Mouse (Mus musculus): ENCODE measurements around the gene F10. TPM values are rescaled to one million over a fixed set of nuclear protein-coding genes. Genes with fewer than 3 reads are reported as not detected.

The F10 gene
- polyA plus RNA-seq, 1 experiment from 2014 or later: 0.96 TPM

- H3K4me3 ChIP-seq (ENCODE audit: control insufficient read depth in 1 of 2, insufficient read depth in 1 of 2, low read depth in 1 of 2, low read length in 2 of 2): no peak overlapping the region
- H3K9me3 ChIP-seq (ENCODE audit: control insufficient read depth, low read length): no peaks in the 10 kb centered on the region
- H3K36me3 ChIP-seq (ENCODE audit: control insufficient read depth, insufficient read depth, low read length): peaks cover 6% of the 10 kb centered on the region; the same call in 1 of the 2 replicates
- peaks cover 14 to 15% of the 10 kb centered on the region in 2 experiments; a peak in 3 of 4 replicates for H3K4me1 ChIP-seq (ENCODE audit: control insufficient read depth in 2 of 2, insufficient read depth in 2 of 2, low read length in 2 of 2)
- H3K27ac ChIP-seq (replicated peaks in 1 of 2; ENCODE audit: control insufficient read depth in 1 of 2, insufficient read depth in 1 of 2, low read depth in 2 of 2, low read length in 2 of 2): no peak overlapping the region
- no peak overlapping the region for H3K4me2 ChIP-seq (ENCODE audit: low read length)
- no peaks in the 10 kb centered on the region for H3K27me3 ChIP-seq (ENCODE audit: control insufficient read depth, insufficient read depth, low read length)
- no peak overlapping the region for H3K9ac ChIP-seq (ENCODE audit: low read length)
- 67% methylated on average over 8 of the region's 8 CpGs for WGBS
- no peak for ATAC-seq (ENCODE audit: insufficient number of reproducible peaks, insufficient read depth, low FRiP score, low read depth)
These were observed 38.8 kb upstream of the F10 start for GRCm38 (mm10) chr8:12998331-12998730.

- peaks cover 14 to 15% of the 10 kb centered on the region in 2 experiments; a peak in 3 of 4 replicates for H3K4me1 ChIP-seq (ENCODE audit: control insufficient read depth in 2 of 2, insufficient read depth in 2 of 2, low read length in 2 of 2)
- H3K36me3 ChIP-seq (ENCODE audit: control insufficient read depth, insufficient read depth, low read length): peaks cover 12% of the 10 kb centered on the region; the same call in 1 of the 2 replicates
- no peak overlapping the region for H3K4me3 ChIP-seq (ENCODE audit: control insufficient read depth in 1 of 2, insufficient read depth in 1 of 2, low read depth in 1 of 2, low read length in 2 of 2)
- WGBS: 68% methylated on average over 9 of the region's 9 CpGs
- H3K9ac ChIP-seq (ENCODE audit: low read length): no peak overlapping the region
- no peak overlapping the region for H3K4me2 ChIP-seq (ENCODE audit: low read length)
- H3K27me3 ChIP-seq (ENCODE audit: control insufficient read depth, insufficient read depth, low read length): no peaks in the 10 kb centered on the region
- H3K9me3 ChIP-seq (ENCODE audit: control insufficient read depth, low read length): no peaks in the 10 kb centered on the region
- no peak for ATAC-seq (ENCODE audit: insufficient number of reproducible peaks, insufficient read depth, low FRiP score, low read depth)
- no peak overlapping the region for H3K27ac ChIP-seq (replicated peaks in 1 of 2; ENCODE audit: control insufficient read depth in 1 of 2, insufficient read depth in 1 of 2, low read depth in 2 of 2, low read length in 2 of 2)
These were observed 37.3 kb upstream of the F10 start for GRCm38 (mm10) chr8:12999793-13000192.

DNA sequence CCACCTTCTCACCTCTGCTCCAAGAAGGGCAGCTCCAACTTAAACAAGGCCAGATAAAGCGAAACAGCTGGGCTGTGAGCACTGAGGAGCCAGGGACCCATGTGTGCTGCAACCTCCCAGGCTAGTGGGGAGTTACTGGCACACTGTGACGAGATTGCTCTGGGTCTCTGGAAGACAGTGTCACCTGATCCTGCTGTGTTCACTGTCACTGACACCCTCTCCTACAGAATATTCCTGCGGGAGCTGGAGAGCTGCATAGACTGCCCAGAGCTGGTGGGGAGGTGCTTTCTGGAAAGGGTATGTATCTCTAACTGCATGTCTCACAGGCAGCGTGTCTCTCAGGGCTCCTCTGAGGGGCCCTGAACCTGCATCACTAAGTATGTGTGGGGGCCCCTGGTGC is 29.6 kb upstream of the F10 start:
- ATAC-seq (ENCODE audit: insufficient number of reproducible peaks, insufficient read depth, low FRiP score, low read depth): peak; percentile 36; the same call in 1 of the 2 replicates

DNA sequence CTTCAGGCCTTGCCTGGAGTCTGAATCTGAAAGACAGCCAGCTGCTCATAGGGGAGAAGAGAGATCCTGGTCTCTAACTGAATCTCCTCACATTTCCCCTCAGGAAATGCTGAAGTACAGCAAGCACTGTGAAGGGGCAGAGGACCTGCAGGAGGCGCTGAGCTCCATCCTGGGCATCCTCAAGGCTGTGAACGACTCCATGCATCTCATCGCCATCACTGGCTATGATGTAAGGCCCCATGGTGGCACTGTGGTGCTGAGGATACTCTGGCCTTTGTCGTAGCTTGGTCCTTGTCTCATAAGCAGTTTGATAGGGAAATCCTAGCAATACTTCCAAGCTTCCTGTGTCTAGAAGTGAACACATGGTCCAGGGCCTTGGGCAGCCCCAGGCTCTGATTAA is 26.8 kb upstream of the F10 start:
- Histone ChIP-seq H3K36me3 (ENCODE audit: control insufficient read depth, insufficient read depth, low read length) (peaks cover 19% of the 10 kb centered on the region), H3K4me2 (ENCODE audit: low read length) (no peak overlapping the region), H3K4me3 (ENCODE audit: control insufficient read depth in 1 of 2, insufficient read depth in 1 of 2, low read depth in 1 of 2, low read length in 2 of 2) (no peak overlapping the region), H3K27ac (replicated peaks in 1 of 2; ENCODE audit: control insufficient read depth in 1 of 2, insufficient read depth in 1 of 2, low read depth in 2 of 2, low read length in 2 of 2) (no peak overlapping the region), H3K27me3 (ENCODE audit: control insufficient read depth, insufficient read depth, low read length) (no peaks in the 10 kb centered on the region), H3K9ac (ENCODE audit: low read length) (no peak overlapping the region), H3K9me3 (ENCODE audit: control insufficient read depth, low read length) (0 out of 2 replicates have a peak, but pooled peaks cover 8% of the 10 kb centered on the region), H3K4me1 (ENCODE audit: control insufficient read depth in 2 of 2, insufficient read depth in 2 of 2, low read length in 2 of 2) (peaks cover 2 to 5% of the 10 kb centered on the region in 2 experiments; a peak in 2 of 4 replicates)
- 40% methylated on average over 4 of the region's 4 CpGs for WGBS
- no peak for ATAC-seq (ENCODE audit: insufficient number of reproducible peaks, insufficient read depth, low FRiP score, low read depth)

More for the DNA sequence above, 29.6 kb upstream of the F10 start:
- H3K4me3 ChIP-seq (ENCODE audit: control insufficient read depth in 1 of 2, insufficient read depth in 1 of 2, low read depth in 1 of 2, low read length in 2 of 2): no peak overlapping the region
- peak overlapping the region; percentile 15 to 19; a peak in 1 of 4 replicates for H3K27ac ChIP-seq (replicated peaks in 1 of 2; ENCODE audit: control insufficient read depth in 1 of 2, insufficient read depth in 1 of 2, low read depth in 2 of 2, low read length in 2 of 2)
- H3K9me3 ChIP-seq (ENCODE audit: control insufficient read depth, low read length): 0 out of 2 replicates have a peak, but pooled peaks cover 8% of the 10 kb centered on the region
- peaks cover 2 to 5% of the 10 kb centered on the region in 2 experiments; a peak in 2 of 4 replicates for H3K4me1 ChIP-seq (ENCODE audit: control insufficient read depth in 2 of 2, insufficient read depth in 2 of 2, low read length in 2 of 2)
- no peak overlapping the region for H3K4me2 ChIP-seq (ENCODE audit: low read length)
- 42% methylated on average over 4 of the region's 4 CpGs for WGBS
- H3K36me3 ChIP-seq (ENCODE audit: control insufficient read depth, insufficient read depth, low read length): peaks cover 27% of the 10 kb centered on the region
- H3K9ac ChIP-seq (ENCODE audit: low read length): no peak overlapping the region
- H3K27me3 ChIP-seq (ENCODE audit: control insufficient read depth, insufficient read depth, low read length): no peaks in the 10 kb centered on the region

DNA sequence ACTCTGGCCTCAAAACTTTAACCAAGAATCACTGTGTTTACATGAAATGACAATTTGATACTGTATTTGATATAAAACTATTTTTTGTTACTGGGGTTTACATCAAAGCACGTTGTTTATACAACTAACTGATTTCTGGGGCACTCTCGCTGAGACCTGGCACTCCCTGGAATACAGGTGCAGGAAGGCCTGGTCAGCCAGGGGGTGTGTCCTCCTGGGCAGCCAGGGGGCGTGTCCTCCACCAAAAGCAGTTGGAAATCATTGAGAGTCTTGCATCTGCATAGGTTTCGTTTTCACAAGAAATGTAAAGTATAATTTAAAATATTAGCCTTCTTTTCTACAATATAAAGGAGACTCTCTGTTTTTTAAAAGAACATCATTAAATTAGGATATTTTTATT is 17.5 kb upstream of the F10 start:
- 66% methylated on average over 4 of the region's 4 CpGs for WGBS
- no peak overlapping the region for H3K9ac ChIP-seq (ENCODE audit: low read length)
- H3K4me3 ChIP-seq (ENCODE audit: control insufficient read depth in 1 of 2, insufficient read depth in 1 of 2, low read depth in 1 of 2, low read length in 2 of 2): no peak overlapping the region

GRCm38 (mm10) chr8:13021830-13022229 is 15.3 kb upstream of the F10 start:
- H3K4me1 ChIP-seq (ENCODE audit: control insufficient read depth in 2 of 2, insufficient read depth in 2 of 2, low read length in 2 of 2): no peaks in the 10 kb centered on the region
- H3K9me3 ChIP-seq (ENCODE audit: control insufficient read depth, low read length): no peaks in the 10 kb centered on the region
- no peak overlapping the region for H3K4me2 ChIP-seq (ENCODE audit: low read length)
- H3K36me3 ChIP-seq (ENCODE audit: control insufficient read depth, insufficient read depth, low read length): 0 out of 2 replicates have a peak, but pooled peaks cover 4% of the 10 kb centered on the region
- H3K4me3 ChIP-seq (ENCODE audit: control insufficient read depth in 1 of 2, insufficient read depth in 1 of 2, low read depth in 1 of 2, low read length in 2 of 2): no peak overlapping the region
- no peak for ATAC-seq (ENCODE audit: insufficient number of reproducible peaks, insufficient read depth, low FRiP score, low read depth)
- H3K27me3 ChIP-seq (ENCODE audit: control insufficient read depth, insufficient read depth, low read length): no peaks in the 10 kb centered on the region
- no peak overlapping the region for H3K9ac ChIP-seq (ENCODE audit: low read length)
- H3K27ac ChIP-seq (replicated peaks in 1 of 2; ENCODE audit: control insufficient read depth in 1 of 2, insufficient read depth in 1 of 2, low read depth in 2 of 2, low read length in 2 of 2): no peak overlapping the region
- WGBS: 88% methylated on average over 8 of the region's 8 CpGs

More for the DNA sequence above, 17.5 kb upstream of the F10 start:
- H3K9me3 ChIP-seq (ENCODE audit: control insufficient read depth, low read length): no peaks in the 10 kb centered on the region
- 0 out of 2 replicates have a peak, but pooled peaks cover 4% of the 10 kb centered on the region for H3K36me3 ChIP-seq (ENCODE audit: control insufficient read depth, insufficient read depth, low read length)
- H3K27me3 ChIP-seq (ENCODE audit: control insufficient read depth, insufficient read depth, low read length): no peaks in the 10 kb centered on the region
- no peak overlapping the region for H3K27ac ChIP-seq (replicated peaks in 1 of 2; ENCODE audit: control insufficient read depth in 1 of 2, insufficient read depth in 1 of 2, low read depth in 2 of 2, low read length in 2 of 2)
- no peak for ATAC-seq (ENCODE audit: insufficient number of reproducible peaks, insufficient read depth, low FRiP score, low read depth)
- no peaks in the 10 kb centered on the region for H3K4me1 ChIP-seq (ENCODE audit: control insufficient read depth in 2 of 2, insufficient read depth in 2 of 2, low read length in 2 of 2)
- H3K4me2 ChIP-seq (ENCODE audit: low read length): no peak overlapping the region

GRCm38 (mm10) chr8:13025487-13026224 is 11.5 kb upstream of the F10 start, which contains the start of gene F7:
Gene F7, plus strand, starts transcription at chr8:13026034.
- Histone ChIP-seq H3K9ac (ENCODE audit: low read length) (no peak within 1 kb of the TSS), H3K9me3 (ENCODE audit: control insufficient read depth, low read length) (no peaks in the 10 kb centered on the region), H3K36me3 (ENCODE audit: control insufficient read depth, insufficient read depth, low read length) (no peaks in the 10 kb centered on the region), H3K27me3 (ENCODE audit: control insufficient read depth, insufficient read depth, low read length) (no peaks in the 10 kb centered on the region), H3K4me1 (ENCODE audit: control insufficient read depth in 2 of 2, insufficient read depth in 2 of 2, low read length in 2 of 2) (no peaks in the 10 kb centered on the region), H3K4me3 (ENCODE audit: control insufficient read depth in 1 of 2, insufficient read depth in 1 of 2, low read depth in 1 of 2, low read length in 2 of 2) (no peak within 1 kb of the TSS), H3K4me2 (ENCODE audit: low read length) (no peak within 1 kb of the TSS), H3K27ac (replicated peaks in 1 of 2; ENCODE audit: control insufficient read depth in 1 of 2, insufficient read depth in 1 of 2, low read depth in 2 of 2, low read length in 2 of 2) (no peak within 1 kb of the TSS)
- no peak for ATAC-seq (ENCODE audit: insufficient number of reproducible peaks, insufficient read depth, low FRiP score, low read depth)
- whole genome bisulfite sequencing: 62% methylated on average over 9 of the region's 10 CpGs
